Mouse (Mus musculus): ENCODE results near the gene Elf2. TPM values are rescaled to one million over a fixed set of nuclear protein-coding genes. Genes with fewer than 3 reads are reported as not detected.

The Elf2 gene
- polyA plus RNA-seq, 2 experiments, result 59.3 to 61.4 TPM

DNA sequence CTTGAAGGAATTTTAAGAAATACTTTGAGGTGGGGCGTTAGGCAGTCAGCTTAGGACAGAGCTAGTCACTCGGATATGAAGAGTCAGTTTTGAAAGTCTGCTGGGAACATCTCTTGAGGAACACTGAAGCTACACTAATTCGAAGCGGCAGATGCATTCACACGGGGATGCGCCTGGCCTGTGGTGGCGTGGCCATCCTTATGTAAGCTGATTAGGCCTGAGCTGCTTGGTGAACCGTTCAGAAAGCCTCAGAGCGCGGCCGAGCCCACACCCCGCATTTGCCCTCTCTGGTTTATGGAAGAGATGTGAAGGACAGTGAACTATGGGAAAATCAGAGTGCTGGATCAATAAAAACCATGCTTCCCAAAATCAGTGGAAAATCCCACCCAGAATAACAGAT lies 42.9 kb upstream of the Elf2 start:
- Histone ChIP-seq H3K27ac (replicated peaks; ENCODE audit: low read depth, low read length) (no peak overlapping the region), H3K9ac (ENCODE audit: low read depth, low read length, severe bottlenecking) (no peak overlapping the region), H3K4me3 (replicated peaks; ENCODE audit: low read length) (no peak overlapping the region), H3K4me2 (replicated peaks; ENCODE audit: low read depth, low read length, severe bottlenecking) (no peak overlapping the region), H3K36me3 (ENCODE audit: control insufficient read depth, insufficient read depth, low read length) (no peaks in the 10 kb centered on the region), H3K27me3 (ENCODE audit: control insufficient read depth, insufficient read depth, low read length) (no peaks in the 10 kb centered on the region), H3K4me1 (ENCODE audit: control insufficient read depth, insufficient read depth, low read length) (peaks cover 5% of the 10 kb centered on the region; the same call in 1 of the 2 replicates), H3K9me3 (ENCODE audit: control insufficient read depth, low read length) (no peaks in the 10 kb centered on the region)
- ATAC-seq (ENCODE audit: low FRiP score, low read depth) (no peak), DNase-seq (ENCODE audit: low spot score) (no peak)
- WGBS, result 79% methylated on average over 12 of the region's 12 CpGs
- TF ChIP-seq POLR2A (IDR thresholded peaks at IDR 0.05; ENCODE audit: borderline replicate concordance, extremely low read depth, insufficient read depth, insufficient read length), result no peak

- Histone ChIP-seq H3K27ac (replicated peaks; ENCODE audit: low read depth, low read length) (no peak overlapping the region), H3K9ac (ENCODE audit: low read depth, low read length, severe bottlenecking) (no peak overlapping the region), H3K9me3 (ENCODE audit: control insufficient read depth, low read length) (no peaks in the 10 kb centered on the region), H3K4me3 (replicated peaks; ENCODE audit: low read length) (no peak overlapping the region), H3K36me3 (ENCODE audit: control insufficient read depth, insufficient read depth, low read length) (no peaks in the 10 kb centered on the region), H3K4me1 (ENCODE audit: control insufficient read depth, insufficient read depth, low read length) (peaks cover 7% of the 10 kb centered on the region; the same call in 1 of the 2 replicates), H3K27me3 (ENCODE audit: control insufficient read depth, insufficient read depth, low read length) (no peaks in the 10 kb centered on the region), H3K4me2 (replicated peaks; ENCODE audit: low read depth, low read length, severe bottlenecking) (no peak overlapping the region)
- no peak for DNase-seq (ENCODE audit: low spot score)
- 73% methylated on average over 2 of the region's 5 CpGs for WGBS
- TF ChIP-seq POLR2A (IDR thresholded peaks at IDR 0.05; ENCODE audit: borderline replicate concordance, extremely low read depth, insufficient read depth, insufficient read length), result no peak
- no peak for ATAC-seq (ENCODE audit: low FRiP score, low read depth)
These were observed 40.2 kb upstream of the Elf2 start for GRCm38 (mm10) chr3:51380660-51381014.

DNA sequence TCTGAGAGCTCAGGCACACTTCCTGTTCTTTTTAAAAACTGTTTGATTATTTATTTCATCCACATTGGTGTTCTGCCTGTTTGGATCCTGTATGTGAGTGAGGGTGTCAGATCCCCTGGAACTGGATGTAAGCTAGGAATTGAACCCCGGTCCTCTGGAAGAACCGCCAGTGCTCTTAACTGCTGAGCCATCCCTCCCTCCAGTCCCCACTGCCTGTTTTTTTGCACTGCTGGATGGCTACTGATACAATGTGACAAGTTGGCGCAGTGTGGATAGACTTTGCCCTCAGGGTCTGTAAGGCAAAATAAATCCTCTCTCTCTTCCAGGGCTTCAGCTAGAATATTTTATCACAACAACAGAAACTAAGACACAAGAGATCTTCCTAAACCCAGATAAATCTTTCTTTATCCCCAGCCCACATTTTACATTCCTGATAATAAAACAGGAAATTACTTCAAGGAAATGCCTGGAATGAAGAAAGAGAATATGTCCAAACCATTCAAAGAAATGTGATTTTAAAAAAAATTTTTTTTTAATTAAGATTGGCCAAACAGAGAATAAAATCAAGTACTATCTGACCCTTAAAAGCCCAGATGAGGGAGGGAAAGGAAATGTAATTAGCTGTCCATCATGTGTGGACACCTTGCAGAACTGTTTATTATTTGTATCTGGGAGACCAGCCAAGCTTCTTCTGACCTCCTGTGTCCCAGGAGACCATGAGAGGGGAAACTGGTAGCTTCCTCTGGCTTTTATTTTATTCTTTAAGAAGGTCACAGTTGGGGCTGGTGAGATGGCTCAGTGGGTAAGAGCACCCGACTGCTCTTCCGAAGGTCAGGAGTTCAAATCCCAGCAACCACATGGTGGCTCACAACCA lies 39.6 kb upstream of the Elf2 start:
- TF ChIP-seq POLR2A (IDR thresholded peaks at IDR 0.05; ENCODE audit: borderline replicate concordance, extremely low read depth, insufficient read depth, insufficient read length), result no peak
- Histone ChIP-seq H3K27me3 (ENCODE audit: control insufficient read depth, insufficient read depth, low read length) (no peaks in the 10 kb centered on the region), H3K9ac (ENCODE audit: low read depth, low read length, severe bottlenecking) (no peak overlapping the region), H3K27ac (replicated peaks; ENCODE audit: low read depth, low read length) (no peak overlapping the region), H3K9me3 (ENCODE audit: control insufficient read depth, low read length) (no peaks in the 10 kb centered on the region), H3K4me1 (ENCODE audit: control insufficient read depth, insufficient read depth, low read length) (peaks cover 7% of the 10 kb centered on the region; the same call in 1 of the 2 replicates), H3K4me2 (replicated peaks; ENCODE audit: low read depth, low read length, severe bottlenecking) (no peak overlapping the region), H3K4me3 (replicated peaks; ENCODE audit: low read length) (no peak overlapping the region), H3K36me3 (ENCODE audit: control insufficient read depth, insufficient read depth, low read length) (no peaks in the 10 kb centered on the region)
- DNase-seq (ENCODE audit: low spot score) (no peak), ATAC-seq (ENCODE audit: low FRiP score, low read depth) (no peak)
- 73% methylated on average over 5 of the region's 5 CpGs for WGBS

GRCm38 (mm10) chr3:51378665-51378946 lies 38.1 kb upstream of the Elf2 start:
- TF ChIP-seq POLR2A (IDR thresholded peaks at IDR 0.05; ENCODE audit: borderline replicate concordance, extremely low read depth, insufficient read depth, insufficient read length), result no peak
- peak overlapping the region; percentile 34 for H3K4me3 ChIP-seq (replicated peaks; ENCODE audit: low read length)
- H3K9me3 ChIP-seq (ENCODE audit: control insufficient read depth, low read length), result no peaks in the 10 kb centered on the region
- H3K36me3 ChIP-seq (ENCODE audit: control insufficient read depth, insufficient read depth, low read length), result no peaks in the 10 kb centered on the region
- H3K4me1 ChIP-seq (ENCODE audit: control insufficient read depth, insufficient read depth, low read length), result peaks cover 7% of the 10 kb centered on the region; the same call in 1 of the 2 replicates
- 0 out of 2 replicates have a peak overlapping the region, but pooled peaks have one; percentile 44 for H3K9ac ChIP-seq (ENCODE audit: low read depth, low read length, severe bottlenecking)
- H3K4me2 ChIP-seq (replicated peaks; ENCODE audit: low read depth, low read length, severe bottlenecking), result peak overlapping the region; percentile 44
- ATAC-seq (ENCODE audit: low FRiP score, low read depth) (no peak), DNase-seq (ENCODE audit: low spot score) (no peak)
- H3K27ac ChIP-seq (replicated peaks; ENCODE audit: low read depth, low read length), result no peak overlapping the region
- 74% methylated on average over 3 of the region's 3 CpGs for WGBS
- H3K27me3 ChIP-seq (ENCODE audit: control insufficient read depth, insufficient read depth, low read length), result no peaks in the 10 kb centered on the region

DNA sequence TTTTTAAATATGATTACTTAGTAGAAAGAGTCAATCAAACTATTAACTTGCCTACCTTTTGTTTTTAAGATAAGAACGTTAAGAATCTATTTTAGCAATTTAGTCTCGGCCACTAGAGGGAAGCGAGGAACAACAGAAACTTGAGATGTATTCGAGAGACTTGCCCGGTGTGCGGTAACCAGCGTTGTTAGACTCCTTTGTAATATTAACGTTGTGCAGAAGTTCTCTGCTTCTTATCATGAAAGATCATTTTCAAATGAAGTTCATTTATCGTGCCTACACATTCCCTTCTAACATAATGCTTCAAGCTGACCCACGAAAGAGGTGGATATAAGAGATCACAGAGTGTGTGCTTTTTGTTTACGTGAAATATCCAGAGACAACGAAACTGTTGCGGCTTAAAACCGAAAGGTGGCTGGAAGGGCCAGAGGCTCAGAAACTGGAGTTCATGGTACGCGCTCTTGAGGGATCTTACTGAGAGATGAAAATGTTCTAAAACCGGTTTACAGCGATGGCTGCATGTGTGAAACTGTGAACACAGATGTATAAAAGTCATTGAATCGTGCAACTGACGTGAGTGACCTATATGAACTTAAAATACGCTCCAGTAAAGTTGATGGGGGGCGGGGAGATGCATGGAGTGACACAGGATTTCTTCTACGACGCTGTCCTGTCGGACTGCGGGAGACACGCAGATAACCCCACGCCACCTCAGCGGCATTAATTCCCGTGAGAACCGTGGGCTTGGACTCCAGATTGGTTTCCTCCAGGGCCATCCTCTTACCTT lies 37.6 kb upstream of the Elf2 start:
- TF ChIP-seq POLR2A (IDR thresholded peaks at IDR 0.05; ENCODE audit: borderline replicate concordance, extremely low read depth, insufficient read depth, insufficient read length), result no peak
- peaks cover 7% of the 10 kb centered on the region; the same call in 1 of the 2 replicates for H3K4me1 ChIP-seq (ENCODE audit: control insufficient read depth, insufficient read depth, low read length)
- ATAC-seq (ENCODE audit: low FRiP score, low read depth) (peak; percentile 66; the same call in 1 of the 2 replicates), DNase-seq (ENCODE audit: low spot score) (peak; percentile 72)
- H3K9ac ChIP-seq (ENCODE audit: low read depth, low read length, severe bottlenecking), result peak overlapping the region; percentile 44; the same call in 1 of the 2 replicates
- no peaks in the 10 kb centered on the region for H3K9me3 ChIP-seq (ENCODE audit: control insufficient read depth, low read length)
- H3K36me3 ChIP-seq (ENCODE audit: control insufficient read depth, insufficient read depth, low read length), result no peaks in the 10 kb centered on the region
- peak overlapping the region; percentile 34 for H3K4me3 ChIP-seq (replicated peaks; ENCODE audit: low read length)
- H3K27ac ChIP-seq (replicated peaks; ENCODE audit: low read depth, low read length), result no peak overlapping the region
- peak overlapping the region; percentile 44 for H3K4me2 ChIP-seq (replicated peaks; ENCODE audit: low read depth, low read length, severe bottlenecking)
- 38% methylated on average over 31 of the region's 31 CpGs for WGBS
- H3K27me3 ChIP-seq (ENCODE audit: control insufficient read depth, insufficient read depth, low read length), result no peaks in the 10 kb centered on the region

All from limb, embryonic 14.5 days (tissue).